In the genomic region with DNA sequence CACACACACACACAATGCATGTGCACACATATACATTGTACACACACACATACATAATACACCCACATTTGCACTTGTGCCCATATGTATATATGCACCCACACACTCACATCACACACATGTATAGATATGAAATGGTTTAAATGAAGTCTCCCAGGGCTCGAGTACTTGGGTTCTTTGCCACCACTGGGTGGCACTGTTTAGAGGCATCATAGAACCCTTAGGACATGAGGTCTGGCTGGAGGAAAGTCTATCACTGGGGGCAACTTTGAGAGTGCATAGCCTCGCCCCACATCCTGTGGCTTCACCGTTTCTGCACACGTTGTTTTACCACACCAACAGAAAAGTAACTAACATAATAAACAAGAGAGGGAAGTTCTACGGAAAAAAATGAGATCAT, we compare ENCODE assay signal across 9 mouse cellular contexts.
DNase-seq lines count a peak whose midpoint lies in the region; ATAC-seq lines count a peak whose summit lies in the region.
"Had no signal": no experiment of that assay in that cellular context is flagged by ENCODE, and none has a peak within 500 bp of the region (broad histone marks: within the 10 kb centered on the region; RNA-seq: fewer than 3 reads in every experiment).

No protein-coding gene starts in this region.

- WGBS in midbrain, embryonic 14.5 days = 58% methylated on average over 5 of the region's 5 CpGs
- 60% methylated on average over 5 of the region's 5 CpGs for WGBS in midbrain, embryonic 16.5 days

- no peaks in the 10 kb centered on the region for H3K36me3 ChIP-seq in midbrain, embryonic 14.5 days (ENCODE audit: control insufficient read depth, insufficient read depth, low read length)
- H3K36me3 ChIP-seq in midbrain, embryonic 16.5 days (ENCODE audit: control insufficient read depth, insufficient read depth, low read length) = no peaks in the 10 kb centered on the region
- H3K36me3 ChIP-seq: neural tube, embryonic 13.5 days had no signal

- H3K4me1 ChIP-seq in midbrain, embryonic 14.5 days (ENCODE audit: control insufficient read depth, insufficient read depth, low read length) = no peaks in the 10 kb centered on the region
- H3K4me1 ChIP-seq in midbrain, embryonic 16.5 days (ENCODE audit: control insufficient read depth, insufficient read depth, low read length) = no peaks in the 10 kb centered on the region
- H3K4me1 ChIP-seq: neural tube, embryonic 13.5 days had no signal

- no peaks in the 10 kb centered on the region for H3K9me3 ChIP-seq in midbrain, embryonic 14.5 days (ENCODE audit: control insufficient read depth, low read length)
- H3K9me3 ChIP-seq in midbrain, embryonic 16.5 days (replicated peaks; ENCODE audit: control insufficient read depth, low read length, poor library complexity, severe bottlenecking) = no peaks in the 10 kb centered on the region; the same call in 1 of the 2 replicates
- H3K9me3 ChIP-seq: neural tube, embryonic 13.5 days had no signal

- no peak overlapping the region for H3K4me3 ChIP-seq in midbrain, embryonic 14.5 days (replicated peaks; ENCODE audit: low read depth, low read length)
- H3K4me3 ChIP-seq in midbrain, embryonic 16.5 days (ENCODE audit: low read depth, low read length) = no peak overlapping the region
- H3K4me3 ChIP-seq: neural tube, embryonic 13.5 days had no signal

- no peaks in the 10 kb centered on the region for H3K27me3 ChIP-seq in midbrain, embryonic 14.5 days (ENCODE audit: control insufficient read depth, insufficient read depth, low read length)
- H3K27me3 ChIP-seq in midbrain, embryonic 16.5 days (ENCODE audit: control insufficient read depth, insufficient read depth, low read depth, low read length) = no peaks in the 10 kb centered on the region
- H3K27me3 ChIP-seq: neural tube, embryonic 13.5 days had no signal

- no peak overlapping the region for H3K27ac ChIP-seq in midbrain, embryonic 14.5 days (replicated peaks; ENCODE audit: low read depth, low read length)
- no peak overlapping the region for H3K27ac ChIP-seq in midbrain, embryonic 16.5 days (ENCODE audit: low read length)
- H3K27ac ChIP-seq: neural tube, embryonic 13.5 days had no signal

- no peak overlapping the region for H3K9ac ChIP-seq in midbrain, embryonic 14.5 days (replicated peaks; ENCODE audit: low read length)
- no peak overlapping the region for H3K9ac ChIP-seq in midbrain, embryonic 16.5 days (ENCODE audit: low read depth, low read length)
- H3K9ac ChIP-seq: neural tube, embryonic 13.5 days had no signal

- DNase-seq in frontal cortex, postnatal 14 days (ENCODE audit: low spot score in 2 of 2) = no peak
- peak; percentile 68 for DNase-seq in midbrain, embryonic 14.5 days
- peak; percentile 27 for DNase-seq in cerebellum, adult 9-10 months
- peak; percentile 58 for DNase-seq in lung, postnatal 36 days
- DNase-seq in gastrocnemius, postnatal 4 days (ENCODE audit: low spot score in 2 of 2) = no peak

- H3K4me2 ChIP-seq in midbrain, embryonic 14.5 days (ENCODE audit: low read length) = no peak overlapping the region
- no peak overlapping the region for H3K4me2 ChIP-seq in midbrain, embryonic 16.5 days (ENCODE audit: low read length)
- H3K4me2 ChIP-seq: neural tube, embryonic 13.5 days had no signal

- peak; percentile 81; the same call in 1 of the 2 replicates for ATAC-seq in frontal cortex, adult (ENCODE audit: low TSS enrichment)
- ATAC-seq in midbrain, embryonic 14.5 days (ENCODE audit: low FRiP score, low TSS enrichment) = no peak
- ATAC-seq in midbrain, embryonic 16.5 days = no peak
- no peak for ATAC-seq in megakaryocyte, adult 5-6 weeks (ENCODE audit: poor library complexity, severe bottlenecking)

Comparison
In these comparisons a context has a peak if more than half of its experiments do, and no peak if none do; other contexts are left out.
1. DNase-seq: peak in midbrain, embryonic 14.5 days (single experiment), cerebellum, adult 9-10 months (single experiment) and lung, postnatal 36 days (single experiment); none in frontal cortex, postnatal 14 days (0 of 2) and gastrocnemius, postnatal 4 days (0 of 2).